Mouse (Mus musculus): ENCODE measurements around the gene Zfp217.

- TF ChIP-seq CTCF (conservative IDR thresholded peaks at IDR 0.05 in 1 of 2, IDR thresholded peaks at IDR 0.05 in 1 of 2; ENCODE audit: low read depth in 2 of 2, low read length in 2 of 2) (no peak), ZMIZ1 (IDR thresholded peaks at IDR 0.05; ENCODE audit: low read depth, low read length) (no peak), POLR2A (IDR thresholded peaks at IDR 0.05; ENCODE audit: low read depth, low read length) (no peak), EP300 (IDR thresholded peaks at IDR 0.05; ENCODE audit: low read length) (no peak), JUN (IDR thresholded peaks at IDR 0.05; ENCODE audit: insufficient read depth, low read depth, low read length) (no peak), TBP (conservative IDR thresholded peaks at IDR 0.05; ENCODE audit: low read depth, low read length) (no peak)
These were observed 69.9 kb downstream of the Zfp217 start for GRCm38 (mm10) chr2:170078041-170078440.

Data from CH12.LX (cell line).